Mouse (Mus musculus) fibroblast of lung, adult 2 months (primary cell): ENCODE data around the gene Phf2.

ENCODE experiments used
- DNase-seq: peaks from one replicate; pipeline ENCODE4 v3.0.0-alpha.2; 2011; ENCODE audit warnings: low read depth

Gene Phf2

DNA sequence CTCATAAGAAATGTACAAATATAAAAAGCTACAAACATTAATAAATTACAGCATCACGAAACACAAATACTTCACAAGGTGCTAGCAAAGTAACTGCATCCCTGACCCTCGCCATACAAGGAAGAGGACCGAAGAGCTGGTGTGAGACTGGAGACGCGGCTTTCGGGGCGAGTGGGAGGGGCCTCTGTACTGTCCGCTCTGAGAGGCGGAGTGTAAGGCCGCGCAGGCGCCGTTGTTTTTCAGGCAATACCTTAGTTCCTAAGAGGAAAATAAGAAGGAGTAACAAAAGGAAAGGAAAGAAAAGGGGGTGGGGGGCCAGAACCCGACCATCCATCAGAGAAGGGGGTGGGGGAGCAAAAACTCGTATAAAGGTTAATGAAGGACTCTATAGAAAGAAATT lies 68.7 kb downstream of the Phf2 start:
- no peak for DNase-seq

- no peak for DNase-seq
Measured at GRCm38 (mm10) chr13:48800850-48801546, 69.9 kb downstream of the Phf2 start.

DNA sequence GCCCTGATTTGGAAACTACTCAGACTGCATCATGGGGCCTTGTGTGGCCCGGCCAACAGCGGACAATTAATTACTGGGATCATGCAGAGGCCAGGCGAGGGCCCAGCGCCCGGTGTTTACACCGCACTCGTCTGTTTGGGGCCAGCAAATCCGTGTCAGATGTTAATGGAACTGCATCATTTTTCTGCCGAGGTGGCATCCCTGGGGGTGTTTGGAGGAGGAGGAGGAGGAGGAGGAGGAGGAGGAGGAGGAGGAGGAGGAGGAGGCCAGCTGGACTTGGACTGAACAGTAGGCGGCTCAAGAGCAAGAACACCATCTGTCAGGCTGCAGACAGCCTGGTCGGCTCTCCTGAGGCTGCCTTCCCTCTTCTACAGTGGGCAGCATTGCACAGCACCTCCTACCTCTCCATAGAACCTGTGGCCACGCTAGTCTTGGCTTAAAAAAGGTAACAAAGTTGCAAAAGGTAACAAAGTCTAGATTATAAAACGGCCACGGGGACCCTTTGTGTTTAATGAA lies 72.6 kb downstream of the Phf2 start:
- no peak for DNase-seq

DNA sequence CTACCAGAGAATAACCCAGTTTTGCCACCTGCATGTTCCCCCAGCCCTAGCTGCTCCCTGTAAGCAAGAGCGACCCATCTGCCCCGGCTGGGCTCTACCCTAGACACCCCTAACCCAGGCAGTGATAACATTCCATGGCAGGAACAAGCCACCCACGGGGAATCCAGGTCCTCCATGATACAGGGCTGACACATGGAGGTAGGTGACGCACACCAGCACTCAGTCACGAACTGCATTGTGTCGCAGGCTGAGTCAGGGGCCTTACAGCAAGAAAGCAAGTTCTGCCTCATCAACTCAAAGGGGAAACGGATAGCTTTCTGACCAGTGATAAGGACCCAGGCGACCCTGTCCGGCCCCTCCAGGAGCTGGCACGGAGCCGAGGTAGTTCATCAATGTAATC lies 74.0 kb downstream of the Phf2 start:
- DNase-seq = no peak

DNA sequence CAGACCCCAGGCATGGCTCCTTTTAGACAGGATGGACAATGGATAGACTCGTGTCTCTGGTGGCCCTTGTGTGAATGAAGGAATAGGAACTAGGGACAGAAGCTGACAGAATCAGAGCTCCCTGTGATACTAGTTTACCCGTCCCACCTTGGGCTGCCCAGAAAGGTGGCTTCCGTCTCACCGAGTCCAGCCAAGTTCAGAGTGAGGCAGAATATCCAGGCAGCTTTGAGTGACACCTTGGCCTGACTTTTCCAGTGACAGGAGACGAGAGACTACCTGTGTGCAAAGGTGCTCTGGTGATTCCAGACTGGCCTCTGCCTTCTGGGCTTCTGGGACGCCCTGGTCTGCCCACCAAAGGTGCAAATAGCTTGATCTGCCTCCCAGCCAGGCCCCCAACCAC lies 75.2 kb downstream of the Phf2 start:
- no peak for DNase-seq

GRCm38 (mm10) chr13:48784594-48785298 lies 86.2 kb downstream of the Phf2 start:
- DNase-seq = no peak

DNA sequence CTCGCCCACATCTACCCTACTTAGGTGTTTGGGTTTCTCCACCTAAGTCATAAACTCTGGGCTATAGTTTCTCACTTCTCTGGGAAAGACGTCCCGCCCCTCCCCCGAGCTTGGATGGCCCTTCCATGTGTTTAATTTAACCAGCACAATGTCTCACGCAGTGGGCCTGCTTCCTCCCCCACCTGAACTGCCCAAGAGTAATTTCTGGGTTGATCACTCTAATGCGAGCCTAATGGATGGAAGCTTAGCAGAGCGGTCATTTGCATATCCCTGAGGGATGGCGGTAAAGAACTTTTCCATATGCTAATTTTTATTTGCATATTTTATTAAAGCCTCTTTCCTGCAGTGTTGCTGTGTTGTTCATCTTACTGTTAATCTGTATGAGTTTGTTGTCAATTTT lies 86.8 kb downstream of the Phf2 start:
- no peak for DNase-seq

- peak; percentile 90 for DNase-seq
Measured at GRCm38 (mm10) chr13:48782727-48783725, 87.9 kb downstream of the Phf2 start.

- DNase-seq = peak; percentile 57
Measured at GRCm38 (mm10) chr13:48780345-48781010, 90.4 kb downstream of the Phf2 start.

- peak; percentile 81 for DNase-seq
Measured at GRCm38 (mm10) chr13:48779592-48780344, 91.2 kb downstream of the Phf2 start.

DNA sequence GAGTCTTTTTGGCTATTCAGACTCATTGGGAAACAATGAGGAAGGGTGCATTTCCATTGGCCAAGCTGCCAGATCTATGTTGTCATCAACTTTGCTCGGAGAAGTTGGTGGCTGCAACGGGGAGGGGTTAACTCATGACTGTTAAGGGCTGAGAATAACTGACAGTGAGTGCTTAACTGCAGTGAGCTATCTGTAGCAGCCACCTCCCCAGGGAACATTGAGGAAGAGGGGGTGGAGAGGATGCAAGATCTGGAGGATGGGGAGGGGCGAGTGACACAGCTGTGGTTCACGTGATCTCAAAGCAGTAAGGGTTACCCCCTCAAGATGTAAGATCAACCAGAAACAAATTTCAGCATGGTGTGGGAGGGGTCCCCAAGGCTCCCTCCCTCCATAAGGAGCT lies 92.8 kb downstream of the Phf2 start:
- DNase-seq = no peak

DNA sequence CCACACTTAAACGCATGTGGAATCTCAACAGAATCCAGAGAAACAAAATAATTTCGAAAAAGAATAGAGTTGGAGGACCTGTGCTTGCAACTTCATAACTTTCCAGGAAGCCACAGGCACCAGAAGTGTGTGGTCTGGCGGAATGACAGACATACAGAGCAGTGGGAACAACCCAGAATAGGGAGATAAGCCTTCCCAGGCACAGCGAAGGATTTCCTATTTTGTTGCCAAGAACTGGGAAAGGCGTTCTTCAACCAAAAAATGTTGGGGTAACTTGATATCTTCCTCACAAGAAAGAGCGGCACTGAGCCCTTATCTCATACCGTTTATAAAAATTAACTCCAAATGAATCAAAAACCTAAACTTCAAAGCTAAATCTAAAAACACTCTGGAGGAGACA lies 96.4 kb downstream of the Phf2 start:
- peak; percentile 69 for DNase-seq

GRCm38 (mm10) chr13:48768109-48768508 lies 102.8 kb downstream of the Phf2 start:
- no peak for DNase-seq

GRCm38 (mm10) chr13:48763701-48764245 lies 107.1 kb downstream of the Phf2 start:
- DNase-seq = no peak

DNA sequence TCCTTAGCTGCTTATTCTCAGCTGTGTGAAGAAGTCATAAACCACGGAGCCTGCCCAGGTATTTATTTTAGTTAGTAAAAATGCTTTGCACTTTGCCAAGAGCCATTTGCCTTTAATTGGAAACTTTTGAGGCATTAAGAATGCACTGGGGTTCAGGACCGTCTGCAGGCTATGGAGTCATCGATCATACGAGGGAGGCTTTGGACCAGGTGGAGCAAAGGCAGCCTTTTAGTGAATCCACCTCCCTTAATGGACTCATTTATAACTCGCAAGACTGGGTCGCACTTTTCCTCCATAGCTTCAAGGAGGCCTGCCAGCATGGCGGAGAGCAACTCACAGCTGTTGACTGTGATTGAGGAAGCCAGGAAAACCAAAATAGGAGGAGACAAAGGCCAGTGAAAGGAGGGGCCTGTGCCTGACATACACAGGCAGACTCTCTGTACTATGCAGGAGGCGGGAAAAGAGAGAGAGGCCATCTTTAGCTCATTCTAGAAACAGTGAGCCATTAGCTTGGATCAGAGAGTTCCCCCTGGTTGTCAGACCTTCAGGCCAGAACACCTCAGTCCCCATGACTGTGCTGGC lies 110.0 kb downstream of the Phf2 start:
- no peak for DNase-seq

- no peak for DNase-seq
Measured at GRCm38 (mm10) chr13:48756769-48757168, 114.2 kb downstream of the Phf2 start.
